Mouse (Mus musculus) MEL (cell line): ENCODE data around the gene Rab7b. TPM values are rescaled to one million over a fixed set of nuclear protein-coding genes. Genes with fewer than 3 reads are reported as not detected.

Source experiments
- DNase-seq: peaks from one replicate; pipeline ENCODE4 v3.0.0; 2011; ENCODE audit warnings: low read depth, low spot score
- H3K27ac ChIP-seq: 2 replicates; pipeline ENCODE4 v1.5.1; 2012; ENCODE audit warnings: low read depth, mild to moderate bottlenecking, control low read depth, low read length, moderate library complexity; ENCODE audit not compliant: control insufficient read depth
- H3K27me3 ChIP-seq, 2 experiments: fragments of 150-350 bp in 1 of 2; sonication (generic) in 1 of 2; 2 replicates each; pipeline ENCODE4 v1.6.1; 2012; ENCODE audit warnings: low read length in 2 of 2, mild to moderate bottlenecking in 2 of 2, improper control_type of control experiment in 1 of 2, moderate library complexity in 1 of 2; ENCODE audit not compliant: insufficient read depth in 2 of 2, control insufficient read depth in 1 of 2
- H3K36me3 ChIP-seq, 2 experiments: 2 replicates each; pipeline ENCODE4 v1.6.1; 2012 to 2014; ENCODE audit warnings: low read length in 2 of 2, improper control_type of control experiment in 1 of 2, inconsistent platforms in 1 of 2, mild to moderate bottlenecking in 1 of 2; ENCODE audit not compliant: insufficient read depth in 2 of 2, control insufficient read depth in 1 of 2
- H3K4me1 ChIP-seq, 2 experiments: fragments of 150-350 bp in 1 of 2; sonication (generic) in 1 of 2; 2 replicates each; pipeline ENCODE4 v1.6.1; 2012; ENCODE audit warnings: low read length in 2 of 2, improper control_type of control experiment in 1 of 2, mild to moderate bottlenecking in 1 of 2; ENCODE audit not compliant: insufficient read depth in 2 of 2, control insufficient read depth in 1 of 2
- H3K4me3 ChIP-seq, 2 experiments: fragments of 150-350 bp in 1 of 2; sonication (generic) in 1 of 2; 2 replicates each; pipeline ENCODE4 v1.5.1; 2012; ENCODE audit warnings: low read depth in 2 of 2, low read length in 2 of 2, mild to moderate bottlenecking in 2 of 2, moderate library complexity in 2 of 2, control low read depth in 1 of 2, improper control_type of control experiment in 1 of 2; ENCODE audit not compliant: control insufficient read depth in 1 of 2, insufficient read depth in 1 of 2
- H3K79me2 ChIP-seq: 2 replicates; pipeline ENCODE4 v1.6.1; 2012; ENCODE audit warnings: mild to moderate bottlenecking, low read length, moderate library complexity; ENCODE audit not compliant: control insufficient read depth, poor library complexity, insufficient read depth
- H3K9ac ChIP-seq: 2 replicates; pipeline ENCODE4 v1.6.1; 2012; ENCODE audit warnings: low read depth, mild to moderate bottlenecking, control low read depth, low read length, moderate library complexity; ENCODE audit not compliant: control insufficient read depth, poor library complexity, severe bottlenecking
- H3K9me3 ChIP-seq: fragments of 150-350 bp; sonication (generic); replicated peaks from 2 replicates; pipeline ENCODE4 v1.6.1; 2012; ENCODE audit warnings: mild to moderate bottlenecking, low read length, improper control_type of control experiment, moderate library complexity; ENCODE audit not compliant: insufficient read depth
- CHD2 ChIP-seq: IDR thresholded peaks from 2 replicates; pipeline ENCODE4 v1.6.1; 2011; ENCODE audit warnings: low read length, improper control_type of control experiment
- ELF1 ChIP-seq: IDR thresholded peaks from 2 replicates; pipeline ENCODE4 v1.6.1; 2014; ENCODE audit warnings: low read depth, mild to moderate bottlenecking, inconsistent platforms, low read length, improper control_type of control experiment, moderate library complexity
- EP300 ChIP-seq, 2 experiments: IDR thresholded peaks; 2 replicates each; pipeline ENCODE4 v1.6.1; 2011; ENCODE audit warnings: improper control_type of control experiment in 2 of 2, low read length in 2 of 2, low read depth in 1 of 2, mild to moderate bottlenecking in 1 of 2
- ETS1 ChIP-seq: IDR thresholded peaks from 2 replicates; pipeline ENCODE4 v1.6.1; 2012; ENCODE audit warnings: low read depth, mild to moderate bottlenecking, inconsistent platforms, low read length, improper control_type of control experiment, moderate library complexity
- MAFK ChIP-seq: IDR thresholded peaks from 2 replicates; pipeline ENCODE4 v1.6.1; 2011; ENCODE audit warnings: low read depth, mild to moderate bottlenecking, low read length, improper control_type of control experiment, borderline replicate concordance
- MEF2A ChIP-seq: IDR thresholded peaks from 2 replicates; pipeline ENCODE4 v1.6.1; 2014; ENCODE audit warnings: low read depth, mild to moderate bottlenecking, inconsistent platforms, low read length, improper control_type of control experiment; ENCODE audit not compliant: poor library complexity, insufficient replicate concordance, severe bottlenecking; ENCODE audit errors: extremely low read depth
- MXI1 ChIP-seq: IDR thresholded peaks from 2 replicates; pipeline ENCODE4 v1.6.1; 2011; ENCODE audit warnings: mild to moderate bottlenecking, low read depth, low read length, improper control_type of control experiment
- MYB ChIP-seq: IDR thresholded peaks from 2 replicates; pipeline ENCODE4 v1.6.1; 2011; ENCODE audit warnings: mild to moderate bottlenecking, low read depth, low read length, improper control_type of control experiment
- NELFE ChIP-seq: IDR thresholded peaks from 2 replicates; pipeline ENCODE4 v1.6.1; 2011; ENCODE audit warnings: low read depth, low read length, improper control_type of control experiment
- NRF1 ChIP-seq: IDR thresholded peaks from 2 replicates; pipeline ENCODE4 v1.6.1; 2014; ENCODE audit warnings: low read depth, mild to moderate bottlenecking, inconsistent platforms, low read length, improper control_type of control experiment, moderate library complexity; ENCODE audit not compliant: poor library complexity, insufficient read depth, severe bottlenecking
- POLR2AphosphoS2 ChIP-seq: IDR thresholded peaks from 2 replicates; pipeline ENCODE4 v1.6.1; 2011; ENCODE audit warnings: low read length, improper control_type of control experiment
- RCOR1 ChIP-seq: IDR thresholded peaks from 2 replicates; pipeline ENCODE4 v1.6.1; 2012; ENCODE audit warnings: low read depth, mild to moderate bottlenecking, inconsistent platforms, low read length, improper control_type of control experiment
- SIN3A ChIP-seq: IDR thresholded peaks from 2 replicates; pipeline ENCODE4 v1.6.1; 2012; ENCODE audit warnings: low read length, improper control_type of control experiment, inconsistent platforms
- TAL1 ChIP-seq: IDR thresholded peaks from 2 replicates; pipeline ENCODE4 v1.6.1; 2012; ENCODE audit warnings: mild to moderate bottlenecking, inconsistent platforms, low read length, moderate library complexity, mixed read lengths
- TBP ChIP-seq: IDR thresholded peaks from 2 replicates; pipeline ENCODE4 v1.8.0; 2011; ENCODE audit warnings: low read depth, low read length, improper control_type of control experiment
- USF1 ChIP-seq: IDR thresholded peaks from 2 replicates; pipeline ENCODE4 v1.6.1; 2014; ENCODE audit warnings: low read depth, mild to moderate bottlenecking, inconsistent platforms, low read length, improper control_type of control experiment, moderate library complexity
- USF2 ChIP-seq, 2 experiments: IDR thresholded peaks; 2 replicates each; pipeline ENCODE4 v1.6.1; 2011 to 2012; ENCODE audit warnings: improper control_type of control experiment in 2 of 2, low read length in 2 of 2, borderline replicate concordance in 1 of 2, inconsistent platforms in 1 of 2, low read depth in 1 of 2, mild to moderate bottlenecking in 1 of 2; ENCODE audit not compliant: insufficient read depth in 1 of 2
- ZC3H11A ChIP-seq: IDR thresholded peaks from 2 replicates; pipeline ENCODE4 v1.6.1; 2012; ENCODE audit warnings: low read depth, mild to moderate bottlenecking, inconsistent platforms, low read length, improper control_type of control experiment
- ZMIZ1 ChIP-seq: IDR thresholded peaks from 2 replicates; pipeline ENCODE4 v1.6.1; 2012; ENCODE audit warnings: low read depth, mild to moderate bottlenecking, inconsistent platforms, low read length, improper control_type of control experiment, moderate library complexity
- ZNF384 ChIP-seq: IDR thresholded peaks from 2 replicates; pipeline ENCODE4 v1.6.1; 2012; ENCODE audit warnings: low read depth, mild to moderate bottlenecking, inconsistent platforms, low read length, improper control_type of control experiment
- polyA plus RNA-seq, 2 experiments: library from polyadenylated mRNA; stranded (reverse) in 1 of 2; unstranded in 1 of 2; fragments of >175 nt in 1 of 2; fragments of >200 nt in 1 of 2; gene quantifications; 2 replicates each; pipeline versions ENCODE4 v1.2.1 to v1.2.4; 2012; ENCODE audit warnings: low replicate concordance in 2 of 2, low read depth in 1 of 2; ENCODE audit not compliant: insufficient read length in 2 of 2, insufficient read depth in 1 of 2, missing spikeins in 1 of 2
- total RNA-seq: library from RNA; depleted of rRNA; stranded (reverse); fragments of 300-350 nt; gene quantifications from 2 replicates; pipeline ENCODE4 v1.2.3, GENCODE M21; 2012

Rab7b gene
- total and polyA plus RNA-seq, 3 experiments, result 0.21 to 0.23 TPM; not detected in 1

- H3K4me3 ChIP-seq, result no peak overlapping the region
- DNase-seq, result no peak
Measured at GRCm38 (mm10) chr1:131689899-131690298, 1.4 kb downstream of the Rab7b start.

GRCm38 (mm10) chr1:131690435-131690834 is 1.9 kb downstream of the Rab7b start:
- H3K9ac ChIP-seq, result no peak overlapping the region
- TF ChIP-seq NELFE, result no peak
- TF ChIP-seq ZNF384, result no peak
- TF ChIP-seq, all 39 proteins: peak for 0
- Histone ChIP-seq H3K27me3 (no peaks in the 10 kb centered on the region; a peak in 1 of 4 replicates), H3K27ac (no peak overlapping the region), H3K79me2 (no peaks in the 10 kb centered on the region), H3K4me1 (0 out of 4 replicates have a peak, but pooled peaks cover 0 to 10% of the 10 kb centered on the region in 2 experiments), H3K36me3 (no peaks in the 10 kb centered on the region), H3K4me3 (no peak overlapping the region), H3K9me3 (no peaks in the 10 kb centered on the region)
- peak; percentile 22 for DNase-seq

More at GRCm38 (mm10) chr1:131689899-131690298, 1.4 kb downstream of the Rab7b start:
- no peaks in the 10 kb centered on the region for H3K79me2 ChIP-seq
- TF ChIP-seq RCOR1 (no peak), TAL1 (no peak), ZC3H11A (no peak), MAFK (no peak), NRF1 (no peak), ELF1 (no peak), ZMIZ1 (no peak), MXI1 (no peak), POLR2AphosphoS2 (no peak), TBP (no peak), MEF2A (no peak), NELFE (no peak), SIN3A (no peak), MYB (no peak), CHD2 (no peak), USF2 (IDR thresholded peaks at IDR 0.05; ENCODE audit: borderline replicate concordance in 1 of 2, insufficient read depth in 1 of 2, low read depth in 1 of 2, low read length in 2 of 2) (no peak), USF1 (no peak), EP300 (IDR thresholded peaks at IDR 0.05; ENCODE audit: low read depth in 1 of 2, low read length in 2 of 2) (no peak), ETS1 (no peak)
- no peaks in the 10 kb centered on the region for H3K9me3 ChIP-seq
- no peaks in the 10 kb centered on the region; a peak in 1 of 4 replicates for H3K27me3 ChIP-seq
- no peak overlapping the region for H3K27ac ChIP-seq
- H3K36me3 ChIP-seq, result no peaks in the 10 kb centered on the region
- H3K4me1 ChIP-seq, result 0 out of 4 replicates have a peak, but pooled peaks cover 0 to 10% of the 10 kb centered on the region in 2 experiments
- H3K9ac ChIP-seq, result no peak overlapping the region
